Mouse (Mus musculus): ENCODE measurements at regions not wholly inside any gene's neighbourhood (a gene's known extent, or its start where the extent isn't known, plus 50 kb on each side); places are given as distances from the start of the nearest gene placed in this dataset.

DNA sequence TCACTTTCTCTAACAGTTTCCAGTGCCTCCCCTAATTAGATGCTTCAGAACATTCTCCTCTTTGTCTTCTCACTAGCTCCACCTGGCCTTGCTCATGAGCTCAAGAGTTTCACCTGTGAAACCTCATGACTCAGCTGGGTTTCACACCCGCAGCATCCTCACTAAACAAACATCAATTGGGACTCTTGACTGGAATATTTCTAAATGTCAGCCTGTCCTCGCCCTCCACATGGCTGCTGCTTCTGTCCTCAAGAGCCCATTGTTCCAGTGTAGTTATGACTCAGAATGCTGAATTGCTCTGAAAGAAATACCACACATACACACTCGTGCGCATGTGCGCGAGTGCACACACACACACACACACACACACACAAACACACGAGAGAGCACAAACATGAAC lies 407.2 kb downstream of the Prss52 start:
- intact Hi-C loops (cut with DNase I), result no loop called here
- DNase-seq (ENCODE audit: low spot score in 2 of 2), result no peak

DNA sequence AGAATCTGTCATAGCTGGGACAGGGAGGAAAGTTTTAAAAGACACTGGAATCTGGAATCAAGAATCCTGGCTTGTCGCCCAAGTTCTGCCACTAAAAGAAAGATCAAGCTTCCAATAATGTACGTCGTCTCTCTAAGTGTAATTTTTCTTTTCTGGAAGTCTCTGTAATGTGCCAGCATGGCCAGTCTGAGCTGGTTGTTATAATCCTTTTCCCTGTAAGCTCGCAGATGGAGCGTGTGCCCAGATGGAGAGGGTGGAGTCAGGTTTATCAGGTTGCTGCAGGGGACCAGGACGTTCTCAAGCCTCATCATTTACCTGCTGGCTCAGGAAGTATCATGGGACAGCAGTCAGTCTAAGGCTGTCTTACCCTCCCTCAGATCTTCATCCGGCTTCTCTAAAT lies 408.6 kb downstream of the Prss52 start:
- DNase-seq (ENCODE audit: low spot score in 2 of 2), result peak in 1 of 2 experiments; percentile 26
- intact Hi-C loops (cut with DNase I), result no loop called here

DNA sequence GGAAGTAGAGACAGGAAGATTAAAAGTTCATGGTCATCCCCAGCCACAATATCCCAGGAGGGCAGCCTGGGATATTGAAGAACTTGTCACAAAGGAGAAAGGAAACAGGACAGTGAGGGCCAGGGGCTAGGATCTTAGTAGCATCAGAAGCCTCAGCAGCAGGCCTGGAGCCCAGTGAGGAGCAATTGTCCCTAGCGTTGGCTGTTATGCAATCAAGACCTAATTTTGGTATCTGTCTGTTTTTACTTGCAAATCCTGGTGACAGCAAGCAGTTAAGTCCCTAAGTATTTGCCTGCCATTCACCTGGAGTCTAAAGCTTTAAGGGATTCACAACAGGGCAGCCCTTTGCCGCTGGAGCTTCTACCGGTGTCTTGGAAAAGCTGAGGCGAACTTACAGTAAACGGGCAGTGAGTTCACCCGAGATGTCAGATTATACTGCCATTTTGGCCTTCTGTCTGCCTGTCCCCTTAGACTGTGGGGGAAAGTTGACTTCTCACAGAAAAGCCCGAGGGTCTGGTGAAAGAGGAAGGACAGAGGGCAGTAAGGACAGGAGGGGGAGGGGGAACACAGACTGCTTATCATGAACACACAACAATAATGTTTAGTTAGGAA lies 413.6 kb downstream of the Prss52 start:
- intact Hi-C loops (cut with DNase I), result no loop called here
- DNase-seq (ENCODE audit: low spot score in 2 of 2), result no peak

DNA sequence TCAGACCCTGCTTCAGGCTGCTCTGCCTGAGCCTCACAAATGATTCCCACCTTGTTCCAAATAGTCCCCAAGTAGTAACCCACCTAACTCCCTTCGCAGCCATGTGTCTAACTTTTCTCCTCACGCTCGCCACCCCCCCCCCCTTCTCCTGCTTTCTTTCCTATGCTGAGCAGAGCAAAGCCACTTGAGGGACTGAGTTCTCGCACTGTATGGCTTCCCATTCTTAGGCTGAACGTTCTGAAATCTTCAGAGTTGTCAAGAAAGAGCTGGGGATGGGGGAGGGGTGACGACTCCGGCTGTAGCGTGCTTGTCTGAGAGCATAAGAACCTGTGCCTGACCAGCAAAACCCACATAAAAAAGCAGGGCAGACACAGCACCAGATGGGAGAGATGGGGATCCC lies 420.6 kb downstream of the Prss52 start:
- intact Hi-C loops (cut with DNase I), result no loop called here
- no peak for DNase-seq (ENCODE audit: low spot score in 2 of 2)

DNA sequence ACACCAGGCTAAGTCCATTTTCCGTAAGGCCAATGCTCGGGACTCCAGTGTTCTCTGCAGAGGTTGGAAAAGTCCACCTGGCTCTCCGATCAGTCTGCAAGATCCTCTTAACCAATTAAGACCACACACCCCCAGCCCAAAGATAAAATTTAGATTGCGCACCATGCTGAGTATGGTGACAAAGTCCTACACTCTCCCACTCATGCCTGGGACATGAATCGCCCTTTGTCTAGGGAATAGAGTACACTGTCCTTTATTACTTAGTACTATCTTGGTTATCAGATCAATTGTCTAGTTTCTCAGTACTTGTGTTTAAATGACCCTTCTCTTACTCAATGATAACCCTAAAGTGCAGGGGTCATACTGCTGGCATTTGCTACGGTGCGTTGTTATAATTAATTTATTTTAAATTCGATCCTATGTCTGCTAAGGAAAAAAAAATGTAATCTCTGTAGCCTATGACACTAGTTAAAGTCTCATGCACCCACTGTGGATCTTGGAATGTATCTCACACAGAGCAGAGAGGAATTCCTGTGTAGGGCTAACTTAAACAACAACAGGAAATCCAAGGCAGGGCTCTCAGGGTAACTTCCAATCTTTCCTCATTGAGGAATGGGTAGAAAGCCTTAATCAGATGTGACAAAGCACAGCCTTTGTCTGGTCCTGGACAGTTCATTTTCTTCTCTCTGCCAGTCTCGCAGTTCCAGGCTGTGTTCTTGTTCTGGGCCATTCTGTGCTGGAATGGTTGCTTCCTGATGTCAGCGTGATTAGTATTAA lies 421.4 kb downstream of the Prss52 start:
- DNase-seq (ENCODE audit: low spot score in 2 of 2), result no peak
- intact Hi-C loops (cut with DNase I), result no loop called here

DNA sequence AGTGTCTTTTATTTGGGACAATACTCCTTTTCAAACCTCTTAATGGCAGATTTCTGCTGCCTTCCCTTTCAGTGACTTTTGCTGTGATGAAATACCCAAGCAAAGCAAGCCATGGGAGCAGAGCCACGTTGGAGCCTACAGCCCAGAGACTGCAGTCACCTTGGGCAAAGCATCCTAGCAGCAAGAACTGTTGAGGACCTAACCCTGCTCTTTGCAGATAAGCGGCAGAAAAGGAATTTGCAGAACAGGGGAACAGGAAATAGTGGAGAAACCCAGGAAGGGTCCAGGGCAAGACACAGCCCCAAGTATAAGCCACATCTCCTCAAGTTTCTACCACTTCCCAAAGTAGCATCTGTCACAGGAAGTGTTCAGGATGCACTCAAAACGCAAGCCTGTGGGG lies 426.5 kb downstream of the Prss52 start:
- intact Hi-C loops (cut with DNase I), result loop anchor here (2.0 to 10.0 kb wide), 3 partner anchors 38 to 126 kb away; no protein-coding TSS in a partner anchor
- no peak for DNase-seq (ENCODE audit: low spot score in 2 of 2)

DNA sequence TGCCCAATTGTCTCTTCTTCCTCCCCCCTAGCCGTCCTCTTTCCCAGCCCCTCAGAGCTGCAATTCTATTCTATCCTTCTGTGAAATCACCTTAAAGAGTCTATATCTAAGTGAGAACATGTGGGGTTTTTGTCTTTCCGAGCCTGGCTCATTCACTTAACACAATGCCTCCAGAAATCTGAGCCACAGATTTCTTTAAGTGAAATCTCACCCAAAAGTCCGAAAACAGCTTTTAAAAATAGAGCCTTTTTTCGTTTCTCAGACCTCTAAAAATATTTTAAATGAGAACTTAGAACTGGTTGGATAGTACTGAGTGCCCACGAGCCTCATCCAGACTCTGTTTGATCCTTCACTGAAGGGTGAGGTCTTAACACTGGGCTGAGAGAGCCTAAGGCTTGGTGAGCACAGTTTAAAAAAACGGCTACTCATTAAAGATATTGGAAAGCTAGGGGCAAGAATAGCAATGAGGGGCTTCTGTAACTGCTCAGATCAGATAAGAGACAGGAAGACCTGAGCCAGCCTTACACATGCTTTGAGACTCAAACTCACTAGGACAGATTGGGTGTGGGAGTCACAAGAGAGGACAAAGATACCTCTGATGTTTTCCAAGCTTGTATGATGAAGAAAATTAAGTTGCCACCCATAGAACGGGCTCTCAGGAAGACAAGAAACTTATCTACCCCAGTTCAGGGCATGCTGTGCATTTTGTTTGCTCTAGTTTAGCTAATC lies 427.3 kb downstream of the Prss52 start:
- DNase-seq (ENCODE audit: low spot score in 2 of 2), result peak; percentile 53 to 93
- intact Hi-C loops (cut with DNase I), result loop anchor here (1.0 to 10.0 kb wide), 4 partner anchors 37 to 127 kb away; no protein-coding TSS in a partner anchor

DNA sequence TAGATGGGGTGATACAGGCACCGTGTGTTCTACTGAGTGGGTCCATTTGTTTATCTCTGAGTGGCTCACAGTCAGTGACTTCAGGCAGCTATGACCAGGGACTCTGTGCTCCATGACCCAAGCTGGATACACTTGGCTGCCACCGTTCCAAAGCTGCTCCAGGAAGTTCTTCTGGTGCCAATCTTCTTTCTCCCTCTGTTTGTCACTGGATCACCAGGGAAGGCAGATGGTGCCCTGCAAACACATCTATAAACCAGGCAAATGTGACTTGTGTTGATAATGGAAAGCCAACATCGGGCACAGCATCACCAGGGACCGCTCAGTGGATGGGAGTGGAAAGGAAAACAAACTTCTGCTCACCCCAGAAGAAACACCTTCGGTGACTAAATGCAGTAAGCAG lies 428.3 kb downstream of the Prss52 start:
- DNase-seq (ENCODE audit: low spot score in 2 of 2), result no peak
- intact Hi-C loops (cut with DNase I), result loop anchor here (10.0 kb wide), 1 partner anchor 128 kb away; no protein-coding TSS in a partner anchor

DNA sequence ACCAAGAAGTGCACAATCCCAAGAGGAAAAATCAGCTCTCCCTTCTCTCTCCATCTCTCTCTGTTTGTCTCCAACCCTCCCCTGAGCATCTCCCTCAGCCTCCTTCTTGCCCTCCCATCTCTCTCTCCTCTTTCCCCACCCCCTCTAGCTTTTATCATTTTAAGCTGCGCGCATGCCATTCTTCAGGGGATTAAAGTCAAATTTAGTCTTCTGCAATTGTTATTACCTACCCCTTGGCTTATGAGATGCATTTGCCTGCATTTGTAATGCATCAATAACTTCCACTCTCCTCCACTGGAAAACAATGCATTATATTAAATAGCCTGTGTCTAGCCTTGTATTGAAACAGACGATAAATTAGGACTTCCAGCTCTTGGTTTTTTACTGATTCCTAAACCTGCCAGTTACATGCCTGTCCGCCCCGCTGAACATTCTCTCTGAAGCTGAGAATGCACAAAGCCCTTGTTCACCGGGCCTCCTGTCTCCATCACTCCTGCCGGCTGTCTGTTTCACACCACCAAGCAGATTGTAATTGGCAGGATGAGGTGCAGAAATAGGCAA lies 429.6 kb downstream of the Prss52 start:
- intact Hi-C loops (cut with DNase I), result loop anchor here (10.0 kb wide), 1 partner anchor 129 kb away; no protein-coding TSS in a partner anchor
- DNase-seq (ENCODE audit: low spot score in 2 of 2), result peak; percentile 39 to 70

DNA sequence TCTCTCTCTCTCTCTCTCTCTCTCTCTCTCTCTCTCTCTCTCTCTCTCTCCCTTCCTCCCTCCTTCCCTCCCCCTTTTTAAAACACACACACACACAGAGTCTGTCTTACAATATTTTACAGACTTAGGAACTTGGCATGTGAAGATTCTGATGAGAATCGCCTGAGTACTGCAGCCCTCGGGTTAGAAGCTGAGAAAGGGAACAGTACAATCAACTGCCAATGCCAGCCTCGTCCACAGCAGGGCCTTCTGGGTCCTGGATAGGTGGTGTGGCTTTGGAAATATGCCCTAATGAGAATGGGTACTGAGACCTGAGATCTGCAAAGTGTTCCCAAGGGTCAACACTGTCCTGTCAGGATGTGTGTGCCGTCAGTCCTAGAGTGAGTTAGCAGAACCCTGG lies 430.1 kb downstream of the Prss52 start:
- intact Hi-C loops (cut with DNase I), result loop anchor here (10.0 kb wide), 1 partner anchor 129 kb away; no protein-coding TSS in a partner anchor
- no peak for DNase-seq (ENCODE audit: low spot score in 2 of 2)

DNA sequence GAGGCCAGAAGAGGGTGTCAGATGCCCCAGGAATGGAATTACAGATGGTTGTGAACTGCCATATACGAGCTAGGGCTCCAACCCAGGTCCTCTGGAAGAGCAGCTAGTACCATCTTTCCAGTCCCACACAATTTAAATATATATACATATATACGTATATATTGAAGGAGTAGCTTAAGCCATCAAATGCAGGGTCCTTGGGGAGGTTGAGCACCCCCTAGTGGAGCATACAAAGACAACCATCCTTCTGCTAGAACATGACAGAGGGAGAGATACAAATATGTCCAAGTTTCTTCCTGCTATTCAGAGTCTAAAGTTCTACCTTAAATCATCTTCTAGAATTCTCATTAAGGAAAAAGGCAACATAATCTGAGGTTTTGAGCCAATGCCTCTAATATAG lies 435.4 kb downstream of the Prss52 start:
- DNase-seq (ENCODE audit: low spot score in 2 of 2), result no peak
- intact Hi-C loops (cut with DNase I), result loop anchor here (10.0 kb wide), 1 partner anchor 135 kb away; no protein-coding TSS in a partner anchor

DNA sequence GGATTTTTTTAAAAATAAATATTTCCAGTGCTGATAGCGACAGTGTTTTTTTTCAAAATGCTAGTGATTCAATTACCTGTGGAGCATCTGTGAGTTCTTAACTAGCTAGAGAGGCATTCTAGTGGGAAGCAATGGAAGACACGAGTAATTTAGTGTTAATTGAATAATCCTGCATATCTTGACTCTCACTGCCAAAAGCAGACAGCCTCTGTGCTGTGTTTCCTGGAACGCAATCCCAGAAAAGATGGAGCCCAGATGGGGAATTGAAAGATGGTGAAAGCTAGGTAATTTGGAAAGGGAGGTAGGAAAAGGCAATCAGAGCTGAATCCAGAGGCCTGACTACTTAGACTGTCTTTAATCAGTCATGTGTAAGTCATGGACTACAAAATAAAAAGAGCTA lies 441.0 kb downstream of the Prss52 start:
- no peak for DNase-seq (ENCODE audit: low spot score in 2 of 2)
- intact Hi-C loops (cut with DNase I), result no loop called here

DNA sequence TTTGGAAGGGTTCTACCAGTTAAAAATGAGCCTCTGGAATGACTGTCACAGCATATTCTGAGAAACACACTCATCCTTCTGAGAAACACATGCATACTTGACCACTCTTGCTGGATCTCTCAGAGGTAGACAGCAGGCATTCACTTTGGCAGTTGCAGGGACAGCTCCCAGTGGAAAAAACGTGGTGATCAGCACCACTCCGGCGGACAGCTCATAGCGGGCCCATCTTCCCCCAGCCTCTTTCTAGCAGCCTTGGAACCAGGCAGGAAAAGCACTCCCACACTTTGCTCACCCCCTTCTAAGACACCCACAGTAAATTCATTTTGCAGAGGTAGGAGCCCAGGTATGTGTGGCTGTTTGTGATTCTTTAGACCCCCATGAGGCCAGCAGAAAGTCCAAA lies 442.7 kb downstream of the Prss52 start:
- no peak for DNase-seq (ENCODE audit: low spot score in 2 of 2)
- intact Hi-C loops (cut with DNase I), result no loop called here

DNA sequence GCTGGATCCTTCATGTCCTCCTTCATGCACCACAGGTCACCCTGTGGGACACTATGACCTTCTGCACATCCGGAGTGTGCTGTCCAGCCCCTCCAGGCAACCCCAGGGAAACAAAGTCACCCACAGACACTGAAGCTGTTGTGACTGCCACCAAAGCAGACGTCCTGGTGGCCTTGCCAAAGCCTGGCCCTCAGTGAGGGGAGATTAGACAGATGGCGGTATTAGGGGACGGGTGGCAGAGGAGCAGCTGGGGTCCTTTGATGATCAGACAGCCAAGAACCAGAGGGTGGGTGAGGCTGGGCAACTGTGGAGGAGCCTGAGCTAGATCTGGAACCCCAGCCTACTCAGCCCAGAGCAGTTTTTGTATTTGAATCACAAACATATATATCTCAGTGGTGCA lies 448.9 kb downstream of the Prss52 start:
- intact Hi-C loops (cut with DNase I), result no loop called here
- DNase-seq (ENCODE audit: low spot score in 2 of 2), result no peak

DNA sequence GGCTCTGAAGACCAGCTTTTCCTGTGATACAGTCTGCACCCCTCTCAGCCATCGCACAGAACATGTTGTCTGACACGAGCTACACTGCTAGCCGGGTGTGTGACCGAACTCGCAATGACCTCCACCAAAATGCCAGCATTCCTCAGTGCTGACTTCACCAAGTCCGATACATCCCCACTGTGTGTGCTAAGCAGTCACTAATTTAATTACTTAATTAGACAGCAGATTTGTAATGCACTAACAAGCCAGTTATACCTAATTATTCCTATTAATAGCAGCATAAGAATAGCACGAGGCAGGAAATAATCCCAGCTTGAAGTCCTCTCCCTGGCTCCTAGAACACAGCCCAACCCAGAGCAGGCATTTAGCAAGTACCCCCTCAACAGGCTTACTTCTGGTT lies 452.0 kb downstream of the Prss52 start:
- DNase-seq (ENCODE audit: low spot score in 2 of 2), result no peak

DNA sequence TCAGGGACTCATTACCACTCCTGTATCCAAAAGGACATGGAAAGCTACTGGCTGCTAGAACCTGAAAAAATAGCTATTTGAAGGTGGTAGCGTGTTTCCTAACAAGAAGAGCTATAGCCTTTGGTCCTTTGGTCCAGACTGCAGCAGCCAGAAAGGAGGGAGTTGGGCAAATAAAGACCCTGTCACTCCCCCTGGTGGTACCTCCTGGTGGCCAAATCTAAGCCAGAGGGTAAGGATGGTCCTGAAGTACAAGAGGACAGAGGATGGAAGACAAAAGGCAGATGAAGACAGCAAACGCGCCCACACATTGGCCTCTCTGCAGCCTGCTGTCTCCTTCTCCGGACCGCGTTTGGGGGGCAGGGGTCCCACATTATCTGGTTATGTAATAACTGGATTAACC lies 453.4 kb downstream of the Prss52 start:
- DNase-seq (ENCODE audit: low spot score in 2 of 2), result no peak
- intact Hi-C loops (cut with DNase I), result no loop called here

More for the DNA sequence above, 452.0 kb downstream of the Prss52 start:
- intact Hi-C loops (cut with DNase I), result no loop called here

DNA sequence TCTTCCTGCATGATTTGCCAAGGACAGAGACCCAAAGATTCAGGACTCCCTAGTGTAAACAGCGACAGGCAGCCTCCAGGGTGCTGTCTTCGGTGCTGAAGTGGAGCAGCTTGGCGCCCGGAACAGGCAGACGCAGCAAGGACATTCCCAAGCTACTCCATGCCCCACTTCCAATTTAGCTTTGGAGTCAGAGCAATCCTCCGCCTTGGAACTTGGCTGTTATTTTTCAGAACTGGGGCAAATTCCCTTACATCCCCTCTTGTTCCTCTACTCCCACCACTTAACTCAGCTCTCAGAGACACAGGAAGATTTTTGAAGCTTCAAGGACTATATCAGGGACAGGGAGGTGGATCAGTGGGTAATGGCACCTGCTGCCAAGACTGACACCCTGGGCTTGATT lies 464.6 kb downstream of the Prss52 start:
- peak in 1 of 2 experiments; percentile 87 for DNase-seq (ENCODE audit: low spot score in 2 of 2)
- intact Hi-C loops (cut with DNase I), result loop anchor here (2.0 kb wide), 1 partner anchor 38 kb away; no protein-coding TSS in a partner anchor

DNA sequence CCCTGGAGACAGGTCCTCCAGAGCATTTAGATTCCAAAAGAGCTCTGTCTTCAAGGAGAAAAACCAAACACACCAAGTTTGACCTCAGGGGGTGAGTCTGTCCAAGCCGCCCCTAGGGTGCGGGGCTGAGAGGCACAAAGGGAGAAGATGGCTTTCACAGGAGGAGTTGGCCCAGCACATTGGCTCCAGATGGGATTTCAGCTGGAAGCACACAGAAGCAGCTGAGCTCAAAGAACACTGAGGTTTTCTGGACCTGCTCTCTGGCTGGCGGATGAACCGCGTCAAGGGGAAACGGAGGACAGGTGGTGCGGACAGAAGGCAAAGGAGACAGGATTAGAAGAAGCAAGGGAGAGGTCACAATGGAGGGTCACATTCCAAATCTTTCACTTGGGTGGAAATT lies 466.9 kb downstream of the Prss52 start:
- DNase-seq (ENCODE audit: low spot score in 2 of 2), result no peak
- intact Hi-C loops (cut with DNase I), result loop anchor here (5.0 kb wide), 1 partner anchor 444 kb away; no protein-coding TSS in a partner anchor

DNA sequence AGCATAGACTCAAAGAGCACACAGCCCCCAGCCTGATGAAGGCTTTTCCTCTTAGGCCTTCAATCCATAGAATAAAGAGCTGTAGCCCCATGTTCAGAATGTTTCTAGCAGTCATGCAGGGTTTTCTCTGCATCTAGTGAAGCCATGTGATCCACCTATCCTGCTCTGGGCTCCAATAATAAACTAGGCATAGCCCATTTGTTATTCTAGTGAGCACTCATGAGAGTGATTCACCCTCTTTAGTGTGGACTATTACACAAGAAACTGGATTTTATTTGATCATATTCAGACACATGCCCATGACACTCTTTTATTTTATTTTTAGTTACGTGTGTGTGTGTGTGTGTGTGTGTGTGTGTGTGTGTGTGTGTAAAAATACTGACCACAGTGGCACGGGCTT lies 468.7 kb downstream of the Prss52 start:
- DNase-seq (ENCODE audit: low spot score in 2 of 2), result peak in 1 of 2 experiments; percentile 76
- intact Hi-C loops (cut with DNase I), result loop anchor here (5.0 kb wide), 1 partner anchor 445 kb away; no protein-coding TSS in a partner anchor

DNA sequence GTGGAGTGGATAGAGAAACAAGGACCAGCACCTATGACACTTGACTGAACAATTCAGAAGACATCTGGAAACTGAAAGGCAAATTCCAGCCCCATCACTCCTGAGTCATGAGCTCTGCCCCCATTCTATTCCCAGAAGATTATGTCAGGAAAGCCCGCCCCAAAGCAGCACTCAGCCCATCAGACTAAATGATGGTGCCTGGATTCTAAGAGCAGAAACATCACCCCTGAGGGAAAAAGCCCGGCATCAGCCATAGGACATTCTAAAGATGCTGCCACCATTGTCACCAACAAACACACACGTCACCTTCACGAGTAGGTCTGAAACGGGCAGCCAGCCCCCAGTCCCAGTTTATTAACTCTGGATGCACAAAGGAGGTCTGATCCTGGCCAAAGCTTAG lies 469.7 kb downstream of the Prss52 start:
- intact Hi-C loops (cut with DNase I), result loop anchor here (5.0 kb wide), 1 partner anchor 446 kb away; no protein-coding TSS in a partner anchor
- DNase-seq (ENCODE audit: low spot score in 2 of 2), result peak in 1 of 2 experiments; percentile 79

All from left cerebral cortex, postnatal 25 days (tissue).